Mouse (Mus musculus): ENCODE results near the gene Fbxo17. TPM values are rescaled to one million over a fixed set of nuclear protein-coding genes. Genes with fewer than 3 reads are reported as not detected.

Gene Fbxo17
- polyA plus RNA-seq, 1 experiment from 2014 or later, result 5.2 TPM

DNA sequence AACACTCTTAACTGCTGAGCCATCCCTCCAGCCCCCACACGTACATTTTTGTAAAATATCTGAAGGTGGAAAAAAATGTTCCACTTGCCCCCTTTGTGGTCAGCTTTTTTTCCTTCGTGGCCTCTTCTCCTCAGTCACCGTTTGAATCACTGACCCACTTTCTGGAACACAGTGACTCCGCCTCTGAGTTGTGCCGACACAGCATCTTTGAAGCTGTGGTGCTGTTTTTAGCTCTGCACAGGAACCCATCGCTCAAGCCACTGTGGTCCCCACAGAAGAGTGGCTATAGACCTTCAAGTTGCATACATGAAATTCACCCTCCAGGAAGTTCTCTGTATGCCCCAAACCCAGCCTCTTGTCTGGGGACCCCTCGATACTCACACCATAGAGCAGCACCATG is 64.3 kb downstream of the Fbxo17 start:
- Histone ChIP-seq H3K27me3 (ENCODE audit: control insufficient read depth, insufficient read depth, low read depth, low read length) (no peaks in the 10 kb centered on the region), H3K4me2 (ENCODE audit: low read length) (no peak overlapping the region), H3K27ac (ENCODE audit: low read length) (no peak overlapping the region), H3K4me1 (ENCODE audit: control insufficient read depth, insufficient read depth, low read length) (no peaks in the 10 kb centered on the region), H3K36me3 (ENCODE audit: control insufficient read depth, insufficient read depth, low read length) (peaks cover 7% of the 10 kb centered on the region; the same call in 1 of the 2 replicates), H3K4me3 (ENCODE audit: low read depth, low read length) (no peak overlapping the region), H3K9ac (ENCODE audit: low read depth, low read length) (no peak overlapping the region), H3K9me3 (replicated peaks; ENCODE audit: control insufficient read depth, low read length, poor library complexity, severe bottlenecking) (no peaks in the 10 kb centered on the region)
- no peak for ATAC-seq
- WGBS, result 80% methylated on average over 7 of the region's 7 CpGs

DNA sequence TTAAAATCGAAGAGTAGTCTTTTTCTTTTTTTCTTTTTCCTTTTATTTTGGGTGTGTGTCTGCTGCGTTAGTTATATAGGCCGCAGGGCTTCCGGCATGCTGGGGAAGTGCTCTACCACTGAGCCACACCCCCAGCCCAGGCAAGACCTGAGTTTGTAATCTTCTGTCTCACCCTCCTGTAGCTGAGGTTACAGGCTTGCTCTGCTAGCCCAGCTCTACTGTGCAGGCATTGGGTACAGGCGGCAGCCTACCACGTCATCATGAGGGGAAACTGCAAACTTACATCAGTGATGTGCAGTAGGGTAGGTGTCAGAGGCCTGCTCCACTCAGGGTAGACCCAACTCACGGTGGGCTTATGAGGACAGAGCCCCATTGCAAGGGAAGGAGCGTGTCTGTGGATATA is 64.7 kb downstream of the Fbxo17 start:
- Histone ChIP-seq H3K27me3 (ENCODE audit: control insufficient read depth, insufficient read depth, low read depth, low read length) (no peaks in the 10 kb centered on the region), H3K27ac (ENCODE audit: low read length) (no peak overlapping the region), H3K9me3 (replicated peaks; ENCODE audit: control insufficient read depth, low read length, poor library complexity, severe bottlenecking) (no peaks in the 10 kb centered on the region), H3K9ac (ENCODE audit: low read depth, low read length) (no peak overlapping the region), H3K4me2 (ENCODE audit: low read length) (no peak overlapping the region), H3K4me3 (ENCODE audit: low read depth, low read length) (no peak overlapping the region), H3K36me3 (ENCODE audit: control insufficient read depth, insufficient read depth, low read length) (peaks cover 7% of the 10 kb centered on the region; the same call in 1 of the 2 replicates), H3K4me1 (ENCODE audit: control insufficient read depth, insufficient read depth, low read length) (no peaks in the 10 kb centered on the region)
- no peak for ATAC-seq
- WGBS, result 87% methylated on average over 8 of the region's 8 CpGs

DNA sequence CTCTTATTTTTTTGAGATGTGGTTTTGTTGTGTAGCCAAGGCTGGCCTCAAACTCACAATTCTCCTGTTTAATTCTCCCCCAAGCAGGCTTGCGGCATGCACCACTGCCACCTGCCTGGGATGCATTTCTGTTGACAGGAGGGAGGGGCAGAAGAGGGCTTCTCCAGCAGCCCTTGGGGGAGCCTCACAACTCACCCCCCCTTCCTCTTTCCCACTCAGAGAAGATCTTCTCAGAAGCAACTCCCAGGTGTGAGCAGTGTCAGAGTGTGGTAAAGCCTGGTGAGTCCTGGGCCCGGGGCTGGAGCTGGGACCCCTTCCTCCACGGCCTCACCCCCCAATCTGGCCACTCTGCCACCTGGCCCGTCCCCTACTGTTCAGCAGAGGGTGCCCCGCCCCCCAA is 68.6 kb downstream of the Fbxo17 start:
- H3K4me1 ChIP-seq (ENCODE audit: control insufficient read depth, insufficient read depth, low read length), result no peaks in the 10 kb centered on the region
- no peaks in the 10 kb centered on the region for H3K9me3 ChIP-seq (replicated peaks; ENCODE audit: control insufficient read depth, low read length, poor library complexity, severe bottlenecking)
- H3K4me3 ChIP-seq (ENCODE audit: low read depth, low read length), result no peak overlapping the region
- H3K36me3 ChIP-seq (ENCODE audit: control insufficient read depth, insufficient read depth, low read length), result 0 out of 2 replicates have a peak, but pooled peaks cover 2% of the 10 kb centered on the region
- no peak for ATAC-seq
- 72% methylated on average over 5 of the region's 5 CpGs for WGBS
- H3K27ac ChIP-seq (ENCODE audit: low read length), result no peak overlapping the region
- no peak overlapping the region for H3K9ac ChIP-seq (ENCODE audit: low read depth, low read length)
- no peak overlapping the region for H3K4me2 ChIP-seq (ENCODE audit: low read length)
- no peaks in the 10 kb centered on the region for H3K27me3 ChIP-seq (ENCODE audit: control insufficient read depth, insufficient read depth, low read depth, low read length)

Other genes starting within 250 kb of the Fbxo17 start
- not detected in 2 replicates for gene Ifnl2, start 206.3 kb upstream of the Fbxo17 start, polyA plus RNA-seq (2015; fragmentation: Nextera tagmentation; extraction: Ambion mirVana)
- gene Ifnl3, start 194.0 kb upstream of the Fbxo17 start, polyA plus RNA-seq (2015; fragmentation: Nextera tagmentation; extraction: Ambion mirVana), result not detected in 2 replicates
- gene Sycn, start 175.9 kb upstream of the Fbxo17 start, polyA plus RNA-seq (2015; fragmentation: Nextera tagmentation; extraction: Ambion mirVana), result not detected in 2 replicates
- 0.15 TPM in 1 of 2 replicates, not detected in the other for gene Nccrp1, start 169.6 kb upstream of the Fbxo17 start, polyA plus RNA-seq (2015; fragmentation: Nextera tagmentation; extraction: Ambion mirVana)
- 20.2 and 20.4 TPM in 2 replicates for gene Samd4b, start 118.7 kb upstream of the Fbxo17 start, polyA plus RNA-seq (2015; fragmentation: Nextera tagmentation; extraction: Ambion mirVana)
- 18.1 and 19.1 TPM in 2 replicates for gene Pak4, start 118.6 kb upstream of the Fbxo17 start, polyA plus RNA-seq (2015; fragmentation: Nextera tagmentation; extraction: Ambion mirVana)
- 0.26 TPM in 1 of 2 replicates, not detected in the other for gene Acp7, start 85.5 kb upstream of the Fbxo17 start, polyA plus RNA-seq (2015; fragmentation: Nextera tagmentation; extraction: Ambion mirVana)
- gene Fbxo27, start 24.0 kb upstream of the Fbxo17 start, polyA plus RNA-seq (2015; fragmentation: Nextera tagmentation; extraction: Ambion mirVana), result 15.1 and 17.3 TPM in 2 replicates
- gene Mrps12, start 25.0 kb downstream of the Fbxo17 start, polyA plus RNA-seq (2015; fragmentation: Nextera tagmentation; extraction: Ambion mirVana), result 95.8 and 99.4 TPM in 2 replicates
- gene Sars2, start 25.2 kb downstream of the Fbxo17 start, polyA plus RNA-seq (2015; fragmentation: Nextera tagmentation; extraction: Ambion mirVana), result 15.6 and 16.4 TPM in 2 replicates
- 0.61 and 0.95 TPM in 2 replicates for gene Ccer2, start 39.4 kb downstream of the Fbxo17 start, polyA plus RNA-seq (2015; fragmentation: Nextera tagmentation; extraction: Ambion mirVana)
- 117 and 121 TPM in 2 replicates for gene Sirt2, start 49.9 kb downstream of the Fbxo17 start, polyA plus RNA-seq (2015; fragmentation: Nextera tagmentation; extraction: Ambion mirVana)
- 52.0 and 64.7 TPM in 2 replicates for gene Nfkbib, start 50.7 kb downstream of the Fbxo17 start, polyA plus RNA-seq (2015; fragmentation: Nextera tagmentation; extraction: Ambion mirVana)
- 2.2 and 2.9 TPM in 2 replicates for gene Rinl, start 72.2 kb downstream of the Fbxo17 start, polyA plus RNA-seq (2015; fragmentation: Nextera tagmentation; extraction: Ambion mirVana)
- 134 and 152 TPM in 2 replicates for gene Hnrnpl, start 91.7 kb downstream of the Fbxo17 start, polyA plus RNA-seq (2015; fragmentation: Nextera tagmentation; extraction: Ambion mirVana)
- 86.6 and 96.4 TPM in 2 replicates for gene Ech1, start 108.4 kb downstream of the Fbxo17 start, polyA plus RNA-seq (2015; fragmentation: Nextera tagmentation; extraction: Ambion mirVana)
- 5.7 and 5.9 TPM in 2 replicates for gene Lgals4, start 117.0 kb downstream of the Fbxo17 start, polyA plus RNA-seq (2015; fragmentation: Nextera tagmentation; extraction: Ambion mirVana)
- 6.7 and 10.3 TPM in 2 replicates for gene Lgals7, start 147.0 kb downstream of the Fbxo17 start, polyA plus RNA-seq (2015; fragmentation: Nextera tagmentation; extraction: Ambion mirVana)
- gene Capn12, start 164.6 kb downstream of the Fbxo17 start, polyA plus RNA-seq (2015; fragmentation: Nextera tagmentation; extraction: Ambion mirVana), result 0.40 and 0.57 TPM in 2 replicates
- gene Actn4, start 245.5 kb downstream of the Fbxo17 start, polyA plus RNA-seq (2015; fragmentation: Nextera tagmentation; extraction: Ambion mirVana), result 132 and 133 TPM in 2 replicates